Mouse (Mus musculus) embryonic facial prominence, embryonic 15.5 days (tissue): ENCODE results near the gene Zfp13. TPM values are rescaled to one million over a fixed set of nuclear protein-coding genes. Genes with fewer than 3 reads are reported as not detected.

Experiments used
- ATAC-seq: fragments of 200-750 bp; cut with Nextera tagmentation; 2 replicates; pipeline ENCODE4 v1.8.0; 2017; ENCODE audit warnings: low read depth, moderate TSS enrichment; ENCODE audit not compliant: insufficient number of reproducible peaks, low FRiP score, low TSS enrichment
- H3K27ac ChIP-seq: fragments of 300-500 bp; sonication (generic); replicated peaks from 2 replicates; pipeline ENCODE4 v1.5.1; 2015; ENCODE audit warnings: mild to moderate bottlenecking, inconsistent platforms
- H3K27me3 ChIP-seq: fragments of 300-500 bp; sonication (generic); 2 replicates; pipeline ENCODE4 v1.6.1; 2015; ENCODE audit warnings: inconsistent platforms
- H3K36me3 ChIP-seq: fragments of 300-500 bp; sonication (generic); 2 replicates; pipeline ENCODE4 v1.6.1; 2015; ENCODE audit warnings: mild to moderate bottlenecking, inconsistent platforms
- H3K4me1 ChIP-seq: fragments of 300-500 bp; sonication (generic); 2 replicates; pipeline ENCODE4 v1.6.1; 2015; ENCODE audit warnings: inconsistent platforms
- H3K4me2 ChIP-seq: fragments of 300-500 bp; sonication (generic); replicated peaks from 2 replicates; pipeline ENCODE4 v1.6.1; 2015; ENCODE audit warnings: mild to moderate bottlenecking, inconsistent platforms
- H3K4me3 ChIP-seq: fragments of 300-500 bp; sonication (generic); replicated peaks from 2 replicates; pipeline ENCODE4 v1.5.1; 2015; ENCODE audit warnings: mild to moderate bottlenecking, inconsistent platforms
- H3K9ac ChIP-seq: fragments of 300-500 bp; sonication (generic); 2 replicates; pipeline ENCODE4 v1.6.1; 2015; ENCODE audit warnings: inconsistent platforms
- H3K9me3 ChIP-seq: fragments of 300-500 bp; sonication (generic); replicated peaks from 2 replicates; pipeline ENCODE4 v1.6.1; 2016; ENCODE audit warnings: inconsistent platforms
- WGBS: fragments of 180-500 bp; shearing (Covaris S2); methylation state at CpG from one replicate; pipeline ENCODE4 v1.1.7; 2015; 5-methylcytosine and 5-hydroxymethylcytosine counted together
- polyA plus RNA-seq: library from polyadenylated mRNA; unstranded; fragments of >200 nt; fragmentation: Nextera tagmentation; extraction: Ambion mirVana; gene quantifications from 2 replicates; pipeline ENCODE4 v1.2.1, GENCODE M21; 2015

Gene Zfp13
- polyA plus RNA-seq, 1 experiment from 2014 or later, result 13.4 TPM

- no peak overlapping the region for H3K9ac ChIP-seq
- no peak overlapping the region for H3K27ac ChIP-seq
- no peaks in the 10 kb centered on the region for H3K9me3 ChIP-seq
- H3K36me3 ChIP-seq, result peaks cover 60% of the 10 kb centered on the region
- WGBS, result 51% methylated on average over 11 of the region's 11 CpGs
- H3K27me3 ChIP-seq, result no peaks in the 10 kb centered on the region
- no peak for ATAC-seq
- H3K4me1 ChIP-seq, result peaks cover 3% of the 10 kb centered on the region
- H3K4me2 ChIP-seq, result no peak overlapping the region
- H3K4me3 ChIP-seq, result no peak overlapping the region
These were observed 39.5 kb downstream of the Zfp13 start for GRCm38 (mm10) chr17:23559767-23560166.

GRCm38 (mm10) chr17:23555243-23555916 is 43.9 kb downstream of the Zfp13 start:
- Histone ChIP-seq H3K4me2 (no peak overlapping the region), H3K9ac (no peak overlapping the region)
- WGBS, result 63% methylated on average over 7 of the region's 7 CpGs

GRCm38 (mm10) chr17:23554321-23554720 is 45.0 kb downstream of the Zfp13 start:
- ATAC-seq, result no peak
- Histone ChIP-seq H3K4me2 (no peak overlapping the region), H3K9ac (no peak overlapping the region), H3K4me3 (no peak overlapping the region), H3K4me1 (peaks cover 14% of the 10 kb centered on the region), H3K27ac (no peak overlapping the region), H3K27me3 (no peaks in the 10 kb centered on the region), H3K36me3 (peaks cover 42% of the 10 kb centered on the region), H3K9me3 (no peaks in the 10 kb centered on the region)

More at GRCm38 (mm10) chr17:23555243-23555916, 43.9 kb downstream of the Zfp13 start:
- H3K4me1 ChIP-seq, result peaks cover 7% of the 10 kb centered on the region
- H3K36me3 ChIP-seq, result peaks cover 49% of the 10 kb centered on the region
- no peak for ATAC-seq
- no peak overlapping the region for H3K4me3 ChIP-seq
- no peaks in the 10 kb centered on the region for H3K27me3 ChIP-seq
- H3K9me3 ChIP-seq, result no peaks in the 10 kb centered on the region
- no peak overlapping the region for H3K27ac ChIP-seq

GRCm38 (mm10) chr17:23553634-23554120 is 45.6 kb downstream of the Zfp13 start:
- peaks cover 35% of the 10 kb centered on the region for H3K36me3 ChIP-seq
- H3K9me3 ChIP-seq, result no peaks in the 10 kb centered on the region
- no peaks in the 10 kb centered on the region for H3K27me3 ChIP-seq
- no peak overlapping the region for H3K27ac ChIP-seq
- H3K9ac ChIP-seq, result no peak overlapping the region
- no peak overlapping the region for H3K4me3 ChIP-seq
- no peak for ATAC-seq
- no peak overlapping the region for H3K4me2 ChIP-seq
- peaks cover 20% of the 10 kb centered on the region for H3K4me1 ChIP-seq
- 67% methylated on average over 1 of the region's 1 CpGs for WGBS

GRCm38 (mm10) chr17:23552896-23553633 is 46.2 kb downstream of the Zfp13 start:
- Histone ChIP-seq H3K4me1 (peaks cover 21% of the 10 kb centered on the region), H3K9me3 (no peaks in the 10 kb centered on the region), H3K27ac (no peak overlapping the region), H3K27me3 (no peaks in the 10 kb centered on the region), H3K9ac (no peak overlapping the region), H3K4me2 (no peak overlapping the region), H3K4me3 (no peak overlapping the region), H3K36me3 (peaks cover 29% of the 10 kb centered on the region)
- ATAC-seq, result no peak
- WGBS, result 85% methylated on average over 8 of the region's 8 CpGs

GRCm38 (mm10) chr17:23551963-23552362 is 47.3 kb downstream of the Zfp13 start:
- Histone ChIP-seq H3K9me3 (no peaks in the 10 kb centered on the region), H3K4me2 (no peak overlapping the region), H3K27ac (no peak overlapping the region), H3K4me1 (peaks cover 21% of the 10 kb centered on the region), H3K36me3 (peaks cover 18% of the 10 kb centered on the region), H3K9ac (no peak overlapping the region), H3K27me3 (no peaks in the 10 kb centered on the region), H3K4me3 (no peak overlapping the region)
- ATAC-seq, result no peak
- WGBS, result 62% methylated on average over 5 of the region's 5 CpGs

GRCm38 (mm10) chr17:23551416-23551815 is 47.9 kb downstream of the Zfp13 start:
- Histone ChIP-seq H3K4me3 (peak overlapping the region; percentile 62), H3K36me3 (peaks cover 13% of the 10 kb centered on the region), H3K4me1 (peaks cover 21% of the 10 kb centered on the region), H3K27me3 (no peaks in the 10 kb centered on the region), H3K9me3 (no peaks in the 10 kb centered on the region), H3K27ac (no peak overlapping the region), H3K9ac (no peak overlapping the region), H3K4me2 (peak overlapping the region; percentile 84)
- ATAC-seq, result no peak

- Histone ChIP-seq H3K4me2 (peak overlapping the region; percentile 84), H3K36me3 (peaks cover 7% of the 10 kb centered on the region; the same call in 1 of the 2 replicates), H3K9ac (peak overlapping the region; percentile 44), H3K27ac (peak overlapping the region; percentile 90), H3K27me3 (no peaks in the 10 kb centered on the region), H3K9me3 (no peaks in the 10 kb centered on the region), H3K4me3 (peak overlapping the region; percentile 62), H3K4me1 (peaks cover 21% of the 10 kb centered on the region)
- WGBS, result under 1% methylated on average over 15 of the region's 15 CpGs
- no peak for ATAC-seq
These were observed 48.4 kb downstream of the Zfp13 start for GRCm38 (mm10) chr17:23550856-23551255.

GRCm38 (mm10) chr17:23550188-23550791 is 49.0 kb downstream of the Zfp13 start:
- Histone ChIP-seq H3K27ac (peak overlapping the region; percentile 90), H3K4me1 (peaks cover 21% of the 10 kb centered on the region), H3K9me3 (no peaks in the 10 kb centered on the region), H3K36me3 (0 out of 2 replicates have a peak, but pooled peaks cover 4% of the 10 kb centered on the region), H3K9ac (peak overlapping the region; percentile 44), H3K27me3 (no peaks in the 10 kb centered on the region), H3K4me2 (peak overlapping the region; percentile 84), H3K4me3 (peak overlapping the region; percentile 62)
- ATAC-seq, result peak; percentile 73
- WGBS, result under 1% methylated on average over 22 of the region's 22 CpGs

GRCm38 (mm10) chr17:23549441-23549840 is 49.8 kb downstream of the Zfp13 start:
- H3K36me3 ChIP-seq, result no peaks in the 10 kb centered on the region
- H3K4me3 ChIP-seq, result peak overlapping the region; percentile 62
- no peaks in the 10 kb centered on the region for H3K9me3 ChIP-seq
- H3K4me2 ChIP-seq, result peak overlapping the region; percentile 84
- no peak overlapping the region for H3K27ac ChIP-seq
- H3K27me3 ChIP-seq, result no peaks in the 10 kb centered on the region
- no peak for ATAC-seq
- 5% methylated on average over 9 of the region's 9 CpGs for WGBS
- 0 out of 2 replicates have a peak overlapping the region, but pooled peaks have one; percentile 9 for H3K9ac ChIP-seq
- peaks cover 21% of the 10 kb centered on the region for H3K4me1 ChIP-seq

GRCm38 (mm10) chr17:23548615-23549014 is 50.7 kb downstream of the Zfp13 start:
- Histone ChIP-seq H3K9me3 (no peaks in the 10 kb centered on the region), H3K9ac (no peak overlapping the region), H3K27me3 (no peaks in the 10 kb centered on the region), H3K4me1 (peaks cover 22% of the 10 kb centered on the region), H3K36me3 (no peaks in the 10 kb centered on the region), H3K27ac (0 out of 2 replicates have a peak overlapping the region, but pooled peaks have one; percentile 7), H3K4me2 (peak overlapping the region; percentile 84), H3K4me3 (peak overlapping the region; percentile 62)
- ATAC-seq, result peak; percentile 23; the same call in 1 of the 2 replicates
- WGBS, result 1% methylated on average over 15 of the region's 15 CpGs
